In the genomic region with DNA sequence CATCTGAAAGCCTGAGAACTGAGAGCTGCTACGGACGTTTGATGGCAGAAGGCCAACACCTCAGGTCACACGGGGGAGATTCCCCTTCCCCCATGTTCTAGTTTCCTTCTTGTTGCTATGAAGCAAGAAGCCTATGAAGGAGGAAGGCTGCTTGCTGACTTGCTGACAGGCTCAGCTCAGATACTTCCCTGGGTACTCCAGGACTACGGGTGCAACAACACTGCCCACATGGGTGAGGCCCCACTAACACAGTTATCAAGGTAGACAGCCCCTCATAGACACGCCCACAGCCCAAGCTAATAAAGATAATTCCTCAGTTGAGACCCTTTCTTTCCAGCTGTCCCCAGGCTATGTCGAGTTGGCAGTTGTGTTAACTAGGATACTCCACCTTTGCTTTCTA, we compare ENCODE assay signal across 16 mouse cellular contexts. TPM values are rescaled to one million over a fixed set of nuclear protein-coding genes. Genes with fewer than 3 reads are reported as not detected.
A peak's percentile ranks its signal among the peaks of the same experiment; 100 is the strongest.
DNase-seq lines count a peak whose midpoint lies in the region; ATAC-seq and TF ChIP-seq lines count a peak whose summit lies in the region.
"Had no signal": no experiment of that assay in that cellular context is flagged by ENCODE, and none has a peak within 500 bp of the region (broad histone marks: within the 10 kb centered on the region; RNA-seq: fewer than 3 reads in every experiment).

No protein-coding gene starts in this region.

- no peaks in the 10 kb centered on the region for H3K27me3 ChIP-seq in heart, adult 2 months (ENCODE audit: control insufficient read depth, insufficient read depth, low read length)
- no peaks in the 10 kb centered on the region for H3K27me3 ChIP-seq in lung, postnatal 0 days (replicated peaks; ENCODE audit: insufficient read depth, low read length)
- no peaks in the 10 kb centered on the region for H3K27me3 ChIP-seq in liver, embryonic 12.5 days (replicated peaks)
- H3K27me3 ChIP-seq: limb, embryonic 15.5 days had no signal

- no peak overlapping the region for H3K27ac ChIP-seq in heart, adult 2 months
- H3K27ac ChIP-seq in lung, postnatal 0 days (ENCODE audit: low read length): no peak overlapping the region
- H3K27ac ChIP-seq in liver, embryonic 12.5 days: peak overlapping the region; percentile 84
- no peak overlapping the region for H3K27ac ChIP-seq in gastrocnemius, adult 2 months
- H3K27ac ChIP-seq: forebrain, embryonic 10.5 days; limb, embryonic 15.5 days had no signal

- H3K4me2 ChIP-seq in lung, postnatal 0 days (replicated peaks; ENCODE audit: low read depth, low read length): no peak overlapping the region
- H3K4me2 ChIP-seq in liver, embryonic 12.5 days: peak overlapping the region; percentile 58
- H3K4me2 ChIP-seq: limb, embryonic 15.5 days had no signal

- H3K9me3 ChIP-seq in lung, postnatal 0 days (ENCODE audit: low read length): no peaks in the 10 kb centered on the region
- no peaks in the 10 kb centered on the region for H3K9me3 ChIP-seq in liver, embryonic 12.5 days (replicated peaks)
- H3K9me3 ChIP-seq: forebrain, embryonic 10.5 days; limb, embryonic 15.5 days had no signal

- TF ChIP-seq EP300 in heart, adult 2 months (IDR thresholded peaks at IDR 0.05; ENCODE audit: insufficient read depth, low read depth, low read length): no peak
- no peak for TF ChIP-seq EP300 in lung, postnatal 0 days (IDR thresholded peaks at IDR 0.05)

- peak; percentile 84 for DNase-seq in heart, adult 11 months
- DNase-seq in heart, adult 2 months: no peak
- DNase-seq in lung, postnatal 0 days (ENCODE audit: low spot score): peak; percentile 17
- no peak for DNase-seq in lung, postnatal 4 days
- no peak for DNase-seq in right cerebral cortex, postnatal 14 days
- no peak for DNase-seq in ovary, postnatal 36 days (ENCODE audit: low spot score)
- DNase-seq in gastrocnemius, adult 2 months: no peak
- DNase-seq: cerebellum, adult 8-10 months; right cerebral cortex, postnatal 4 days; thymus, postnatal 36 days had no signal

- H3K36me3 ChIP-seq in heart, adult 2 months (ENCODE audit: control insufficient read depth, insufficient read depth, low read length): no peaks in the 10 kb centered on the region
- no peaks in the 10 kb centered on the region for H3K36me3 ChIP-seq in lung, postnatal 0 days (ENCODE audit: insufficient read depth, low read length)
- H3K36me3 ChIP-seq in liver, embryonic 12.5 days: no peaks in the 10 kb centered on the region
- H3K36me3 ChIP-seq: forebrain, embryonic 10.5 days; limb, embryonic 15.5 days had no signal

- peaks cover 4% of the 10 kb centered on the region for H3K4me1 ChIP-seq in heart, adult 2 months (ENCODE audit: control insufficient read depth, insufficient read depth, low read length)
- no peaks in the 10 kb centered on the region for H3K4me1 ChIP-seq in lung, postnatal 0 days (ENCODE audit: insufficient read depth, low read depth, low read length)
- H3K4me1 ChIP-seq in liver, embryonic 12.5 days: peaks cover 37% of the 10 kb centered on the region
- H3K4me1 ChIP-seq: limb, embryonic 15.5 days had no signal

- no peak for ATAC-seq in lung, postnatal 0 days
- peak; percentile 94 for ATAC-seq in liver, embryonic 12.5 days
- ATAC-seq: inflammation-experienced regulatory T-cells, adult 6 months had no signal

- H3K79me2 ChIP-seq in heart, adult 2 months (replicated peaks; ENCODE audit: control insufficient read depth, insufficient read depth, low read length): no peaks in the 10 kb centered on the region

- intact Hi-C loops in heart, adult 2 months (cut with DNase I): no loop called here
- intact Hi-C loops in gastrocnemius, adult 2 months (cut with DNase I): no loop called here

- 36% methylated on average over 6 of the region's 6 CpGs for WGBS in heart, adult 2 months
- WGBS in lung, postnatal 0 days: 48% methylated on average over 6 of the region's 6 CpGs
- 33% methylated on average over 6 of the region's 6 CpGs for WGBS in liver, embryonic 12.5 days (ENCODE audit: insufficient replicate concordance)

- H3K4me3 ChIP-seq in heart, adult 2 months: no peak overlapping the region
- no peak overlapping the region for H3K4me3 ChIP-seq in lung, postnatal 0 days (ENCODE audit: low read depth, low read length)
- peak overlapping the region; percentile 13; the same call in 1 of the 2 replicates for H3K4me3 ChIP-seq in liver, embryonic 12.5 days
- no peak overlapping the region for H3K4me3 ChIP-seq in gastrocnemius, adult 2 months
- H3K4me3 ChIP-seq: forebrain, embryonic 10.5 days; limb, embryonic 15.5 days had no signal

- TF ChIP-seq CTCF in heart, adult 2 months (IDR thresholded peaks at IDR 0.05): no peak
- no peak for TF ChIP-seq CTCF in lung, postnatal 0 days (IDR thresholded peaks at IDR 0.05)
- TF ChIP-seq CTCF in gastrocnemius, adult 2 months (IDR thresholded peaks at IDR 0.05): no peak

- H3K9ac ChIP-seq in heart, adult 2 months (ENCODE audit: low read depth, low read length): no peak overlapping the region
- no peak overlapping the region for H3K9ac ChIP-seq in lung, postnatal 0 days (replicated peaks; ENCODE audit: low read depth)
- H3K9ac ChIP-seq in liver, embryonic 12.5 days: peak overlapping the region; percentile 54
- H3K9ac ChIP-seq: limb, embryonic 15.5 days had no signal

- no peak for TF ChIP-seq POLR2A in heart, adult 2 months (IDR thresholded peaks at IDR 0.05; ENCODE audit: insufficient read depth, low read depth, low read length)

RNA-seq across cellular contexts. Expression of a gene that starts 2.6 kb away (rescaled TPM):
- total RNA-seq in heart, adult 2 months (2021): not detected
- 0.09 and 0.16 TPM in 2 replicates for polyA plus RNA-seq in heart, adult 2 months (2012; rRNA removed)
- polyA plus RNA-seq in lung, postnatal 0 days (2015; fragmentation: Nextera tagmentation; extraction: Ambion mirVana): not detected in 2 replicates
- polyA plus RNA-seq in liver, embryonic 12.5 days (2016; fragmentation: Nextera tagmentation; extraction: Ambion mirVana): not detected in 2 replicates
- total RNA-seq in gastrocnemius, adult 2 months (2021): not detected
- total RNA-seq: layer of hippocampus, adult 18-20 months had no signal
- polyA plus RNA-seq: forebrain, embryonic 10.5 days; heart, postnatal 0 days; inflammation-experienced regulatory T-cells, adult 6 months; limb, embryonic 15.5 days had no signal

RNA-seq across cellular contexts. Expression of a gene that starts 31.7 kb away (rescaled TPM):
- total RNA-seq in heart, adult 2 months (2021): 1 to 10 TPM; 1.9 to 2.1 TPM
- 1.0 and 1.1 TPM in 2 replicates for polyA plus RNA-seq in heart, adult 2 months (2012; rRNA removed)
- 0.58 and 0.82 TPM in 2 replicates for polyA plus RNA-seq in lung, postnatal 0 days (2015; fragmentation: Nextera tagmentation; extraction: Ambion mirVana)
- 0.32 and 0.46 TPM in 2 replicates for polyA plus RNA-seq in liver, embryonic 12.5 days (2016; fragmentation: Nextera tagmentation; extraction: Ambion mirVana)
- 1 to 10 TPM in 1 of 2 experiments, under 1 TPM in 1; 0.59 to 2.2 TPM for total RNA-seq in gastrocnemius, adult 2 months (2021)
- total RNA-seq: layer of hippocampus, adult 18-20 months had no signal

RNA-seq across cellular contexts. Expression of a gene that starts 38.3 kb away (rescaled TPM):
- total RNA-seq in heart, adult 2 months (2021): not detected
- not detected in 2 replicates for polyA plus RNA-seq in heart, adult 2 months (2012; rRNA removed)
- polyA plus RNA-seq in lung, postnatal 0 days (2015; fragmentation: Nextera tagmentation; extraction: Ambion mirVana): 0.05 and 0.07 TPM in 2 replicates
- polyA plus RNA-seq in liver, embryonic 12.5 days (2016; fragmentation: Nextera tagmentation; extraction: Ambion mirVana): 0.23 and 0.24 TPM in 2 replicates
- total RNA-seq in gastrocnemius, adult 2 months (2021): under 1 TPM in 1 of 2 experiments, not detected in 1; 0.14 TPM
- total RNA-seq: layer of hippocampus, adult 18-20 months had no signal
- polyA plus RNA-seq: forebrain, embryonic 10.5 days; heart, postnatal 0 days; inflammation-experienced regulatory T-cells, adult 6 months had no signal

Comparison
In these comparisons a context has a peak if more than half of its experiments do, and no peak if none do; other contexts are left out.
1. DNase-seq: peak in heart, adult 11 months (single experiment) and lung, postnatal 0 days (single experiment); none in heart, adult 2 months (0 of 2), lung, postnatal 4 days (0 of 2), right cerebral cortex, postnatal 14 days (single experiment), ovary, postnatal 36 days (single experiment) and gastrocnemius, adult 2 months (single experiment).